Mouse (Mus musculus) lung, postnatal 10 days (tissue): ENCODE measurements at regions not wholly inside any gene's neighbourhood (a gene's known extent, or its start where the extent isn't known, plus 50 kb on each side); places are given as distances from the start of the nearest gene placed in this dataset.

Experiments
- DNase-seq: peaks from one replicate; pipeline ENCODE4 v3.0.0; 2021

DNA sequence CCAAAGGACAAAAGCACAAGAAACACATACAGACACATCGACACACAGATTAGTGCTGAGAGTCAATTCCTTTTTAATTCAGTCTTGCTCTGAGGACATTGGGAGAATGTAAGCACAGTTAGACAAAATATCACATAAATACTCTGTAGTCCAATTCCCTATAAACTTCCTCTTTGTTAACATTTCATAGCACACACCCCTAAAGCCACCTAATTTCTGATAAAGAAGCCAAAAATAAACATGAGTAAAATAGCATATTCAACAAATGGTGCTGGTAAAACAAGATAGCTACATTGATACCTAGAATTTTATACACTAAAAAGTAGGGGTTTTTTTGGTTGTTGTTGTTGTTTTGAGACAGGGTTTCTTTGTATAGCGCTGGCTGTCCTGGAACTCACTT, 356.6 kb downstream of the Smarca1 start:
- DNase-seq: no peak

DNA sequence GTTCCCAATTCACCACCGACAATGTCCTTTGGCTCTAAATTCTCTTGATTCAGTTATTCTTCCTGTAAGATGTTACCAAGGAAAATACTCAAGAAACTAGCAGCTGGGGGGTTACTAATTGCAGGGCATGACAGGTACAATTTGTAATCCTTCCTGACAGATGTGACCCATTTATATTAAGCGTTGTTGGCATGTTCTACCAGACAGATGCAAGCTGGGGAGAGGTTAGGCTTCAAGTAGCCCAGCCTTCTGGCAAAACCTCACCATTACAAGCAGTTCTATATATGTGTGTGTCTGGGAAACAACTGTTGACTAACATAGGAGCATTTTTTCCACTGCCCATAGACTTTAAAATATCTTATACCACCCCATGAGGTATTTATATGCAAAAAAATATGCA, 397.7 kb downstream of the Smarca1 start:
- DNase-seq: no peak

DNA sequence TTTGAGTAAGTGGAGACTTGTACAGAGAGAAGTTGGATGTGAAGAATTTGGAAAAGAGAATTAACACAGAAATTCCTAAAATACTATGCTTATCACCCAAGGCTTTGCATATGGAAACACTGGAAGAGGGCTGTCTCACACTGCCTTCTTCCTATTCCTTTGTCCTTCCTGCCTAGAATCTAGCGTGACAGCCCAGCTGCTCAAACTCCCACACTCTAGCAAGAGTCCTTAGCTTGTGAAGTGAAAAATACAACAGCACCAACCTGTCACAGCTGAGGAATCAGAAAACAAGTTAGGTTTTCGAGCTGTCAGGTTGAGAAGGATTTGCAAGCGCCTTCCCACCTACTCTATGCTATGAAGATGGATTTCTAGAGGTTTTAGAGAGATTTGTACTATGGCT, 410.0 kb downstream of the Smarca1 start:
- DNase-seq: no peak

DNA sequence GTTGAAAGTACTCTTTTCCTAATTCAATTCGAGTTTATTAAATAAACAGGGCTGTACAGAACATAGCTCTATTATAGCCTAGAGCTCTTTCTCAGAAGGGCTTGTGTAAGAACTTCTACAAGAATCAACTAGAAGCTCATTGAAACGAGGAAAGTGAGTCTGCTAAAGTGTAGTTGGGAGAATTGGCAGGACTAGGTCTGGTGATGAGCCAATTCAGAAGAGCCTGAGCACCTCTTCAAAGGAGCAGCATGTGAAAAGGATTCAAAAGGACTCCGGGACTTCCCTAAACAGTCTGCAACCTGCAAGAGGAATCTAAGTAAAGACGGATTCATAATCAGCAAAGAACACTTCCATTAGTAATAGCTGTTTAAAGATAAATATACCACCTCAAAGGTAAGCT, 414.5 kb downstream of the Smarca1 start:
- DNase-seq: peak; percentile 20

DNA sequence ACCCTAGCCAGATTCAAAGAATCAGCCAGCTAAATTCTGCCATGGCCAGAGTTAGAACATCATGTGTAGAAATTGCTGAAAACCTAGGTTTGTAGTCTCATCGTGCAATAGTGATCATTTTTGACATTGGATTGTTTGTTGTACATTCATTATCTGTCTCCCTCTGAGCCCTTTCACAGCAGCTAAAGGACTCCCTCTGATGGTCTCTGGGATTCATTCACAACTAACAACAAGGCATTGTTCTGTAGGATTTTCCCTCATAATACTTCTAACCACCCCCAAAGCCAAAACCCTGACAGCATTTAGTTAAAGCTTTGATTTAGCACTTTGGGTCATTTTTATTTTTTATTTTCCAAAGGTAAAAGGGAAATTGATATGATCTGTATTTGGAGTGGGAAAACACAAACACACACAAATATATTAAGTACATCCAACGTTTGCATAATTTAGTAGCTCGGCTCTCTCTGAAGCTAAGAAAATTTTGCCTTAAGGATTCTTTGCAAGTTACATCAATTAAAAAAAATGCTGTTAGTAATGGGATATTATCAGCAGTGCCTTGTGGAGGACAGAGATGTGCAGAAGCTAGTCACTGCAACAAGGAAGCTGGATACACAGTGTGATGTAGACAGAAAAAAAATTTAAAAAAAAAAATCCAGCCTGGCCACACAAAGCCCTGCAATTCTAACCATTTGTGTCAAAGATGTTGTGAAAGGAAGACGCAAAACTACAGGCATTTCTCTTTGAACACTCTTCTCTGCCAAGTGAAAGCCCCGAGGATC, 425.9 kb downstream of the Smarca1 start:
- DNase-seq: no peak

DNA sequence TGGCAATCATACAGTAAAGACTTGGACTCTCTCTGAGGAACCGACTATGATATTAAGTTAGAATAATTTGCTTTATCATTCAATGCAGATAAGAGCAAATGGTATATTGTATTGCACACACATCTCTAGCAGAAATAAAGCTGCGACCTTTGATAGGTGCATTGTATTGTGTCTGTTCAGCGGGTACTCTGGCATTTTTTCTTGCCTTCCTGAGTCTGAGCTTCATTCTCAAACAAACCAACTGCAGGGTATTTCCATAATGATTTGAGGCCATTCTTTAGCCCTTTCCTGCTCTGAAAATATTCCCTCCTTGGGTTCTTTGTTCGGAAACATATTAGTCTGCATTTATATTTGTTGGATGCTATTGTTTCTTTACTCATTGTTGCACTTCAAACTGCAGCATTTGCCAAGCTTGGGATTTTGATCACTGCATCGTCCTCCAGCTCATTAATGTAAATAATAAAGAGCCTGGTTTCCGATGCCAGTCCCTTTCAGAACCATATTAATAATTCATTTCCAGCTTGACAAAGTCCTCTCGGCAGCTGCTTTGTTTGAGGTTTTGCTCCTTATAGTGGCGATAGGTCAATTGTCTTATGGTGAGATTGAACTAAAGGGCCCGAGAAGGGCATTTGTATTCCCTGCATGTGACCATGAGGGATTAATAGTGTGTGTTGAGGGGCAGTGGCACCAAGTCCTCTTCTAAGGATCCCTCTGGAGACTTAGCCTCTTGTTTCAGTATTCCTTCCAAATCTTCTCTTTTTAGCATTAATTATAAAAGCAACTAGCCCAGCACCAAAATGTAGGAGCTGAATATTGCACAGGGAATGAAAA, 430.9 kb downstream of the Smarca1 start:
- DNase-seq: no peak
